Mouse (Mus musculus) 3T3-L1 (cell line): Measurements from ENCODE around the gene Tmem202.
A peak's percentile ranks its signal among the peaks of the same experiment; 100 is the strongest.

ENCODE experiments used
- DNase-seq: peaks from one replicate; pipeline ENCODE4 v3.0.0-alpha.2; 2015; ENCODE audit warnings: low read depth, low spot score

Tmem202 gene

DNA sequence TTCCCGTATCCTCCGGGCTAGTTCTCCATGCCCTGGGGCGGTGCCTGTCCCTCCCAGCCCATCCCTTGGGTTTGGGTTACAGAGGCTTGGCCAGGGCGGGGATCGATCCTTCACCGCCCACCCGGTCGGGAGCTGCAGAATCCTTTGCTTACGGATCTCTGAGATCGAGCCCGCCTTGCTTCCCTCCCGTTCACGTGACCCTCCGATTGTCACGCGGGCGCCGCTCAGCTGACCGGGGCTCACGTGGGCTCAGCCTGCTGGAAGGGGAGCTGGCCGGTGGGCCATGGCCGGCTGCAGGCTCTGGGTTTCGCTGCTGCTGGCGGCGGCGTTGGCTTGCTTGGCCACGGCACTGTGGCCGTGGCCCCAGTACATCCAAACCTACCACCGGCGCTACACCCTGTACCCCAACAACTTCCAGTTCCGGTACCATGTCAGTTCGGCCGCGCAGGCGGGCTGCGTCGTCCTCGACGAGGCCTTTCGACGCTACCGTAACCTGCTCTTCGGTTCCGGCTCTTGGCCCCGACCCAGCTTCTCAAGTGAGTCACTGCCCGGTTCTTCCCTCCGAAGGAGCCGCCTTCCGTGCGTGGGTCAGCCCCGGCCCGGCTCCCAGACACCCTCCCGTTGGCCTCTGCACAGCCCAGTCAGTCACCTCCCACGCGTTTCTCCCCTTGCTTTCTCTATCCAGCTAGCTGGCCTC lies at the start of gene Tmem202, which contains the start of gene Hexa:
Tmem202 (minus strand) TSS at position 407 of the 697 bp plus-strand sequence.
Hexa (plus strand) TSS at position 100 of the 697 bp plus-strand sequence.
- peak; percentile 94 for DNase-seq

DNA sequence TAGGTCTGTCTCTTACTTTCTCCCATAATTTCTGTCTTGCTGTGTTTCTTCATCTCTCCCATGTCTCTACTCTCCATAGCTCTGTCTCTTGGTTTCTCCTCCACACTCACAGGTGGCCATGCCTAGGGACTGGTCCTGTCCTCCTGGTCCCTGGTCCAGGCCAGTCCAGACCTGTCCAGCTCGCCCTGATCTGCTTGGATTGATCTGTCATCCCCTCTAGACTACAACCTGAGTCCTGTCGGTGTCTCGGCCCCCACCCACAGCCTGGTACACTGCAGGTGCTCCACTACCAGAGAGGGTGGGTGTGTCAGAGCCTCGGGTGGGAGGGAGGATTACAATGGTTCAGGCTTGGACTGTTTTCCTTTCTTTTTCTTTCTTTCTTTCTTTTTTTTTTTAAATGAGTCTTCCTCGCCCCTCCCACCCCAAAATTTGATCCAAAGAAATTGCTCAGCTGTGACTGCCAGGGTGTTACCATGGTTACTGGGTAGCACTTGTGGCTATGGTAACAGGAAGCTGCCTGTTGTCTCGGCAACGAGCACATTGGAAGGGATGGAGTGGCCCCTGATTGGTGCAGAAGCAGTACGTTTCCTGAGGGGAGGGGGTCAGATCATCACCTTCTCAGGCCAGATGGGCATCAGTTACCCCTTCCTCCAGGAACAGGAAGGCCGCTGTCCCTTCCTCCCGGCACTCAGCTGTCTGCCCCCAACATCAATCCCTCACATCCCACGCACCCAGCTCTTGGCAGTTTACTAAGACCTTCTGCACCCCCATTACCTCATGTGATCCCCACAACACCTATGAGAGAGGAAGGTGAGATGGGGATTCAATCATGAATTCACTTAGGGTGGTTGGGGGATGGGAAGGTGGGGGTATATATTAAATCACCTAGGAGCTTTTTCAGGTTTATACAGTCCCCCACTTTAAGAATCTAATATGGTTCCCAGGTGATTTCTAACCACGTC lies 49.3 kb upstream of the Tmem202 start:
- no peak for DNase-seq

DNA sequence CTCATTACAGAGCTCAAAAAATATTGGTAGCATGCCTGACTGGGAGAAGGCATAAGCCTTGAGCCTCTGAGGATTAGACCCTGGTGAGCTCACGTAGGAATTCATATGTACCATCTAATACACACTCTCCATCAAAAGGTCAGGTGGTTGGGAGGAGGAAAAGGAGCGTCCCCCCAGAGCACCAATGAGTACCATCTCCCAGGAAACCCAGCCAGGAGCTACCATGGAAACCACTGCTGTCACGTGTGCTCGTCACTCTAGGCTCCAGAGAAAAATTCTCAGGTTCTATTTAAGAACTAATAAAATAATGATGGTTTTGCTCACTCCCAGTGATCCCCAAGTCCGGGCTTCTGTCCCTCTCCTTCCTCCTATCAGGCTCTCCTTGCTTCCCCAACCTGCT lies 48.6 kb upstream of the Tmem202 start:
- no peak for DNase-seq

DNA sequence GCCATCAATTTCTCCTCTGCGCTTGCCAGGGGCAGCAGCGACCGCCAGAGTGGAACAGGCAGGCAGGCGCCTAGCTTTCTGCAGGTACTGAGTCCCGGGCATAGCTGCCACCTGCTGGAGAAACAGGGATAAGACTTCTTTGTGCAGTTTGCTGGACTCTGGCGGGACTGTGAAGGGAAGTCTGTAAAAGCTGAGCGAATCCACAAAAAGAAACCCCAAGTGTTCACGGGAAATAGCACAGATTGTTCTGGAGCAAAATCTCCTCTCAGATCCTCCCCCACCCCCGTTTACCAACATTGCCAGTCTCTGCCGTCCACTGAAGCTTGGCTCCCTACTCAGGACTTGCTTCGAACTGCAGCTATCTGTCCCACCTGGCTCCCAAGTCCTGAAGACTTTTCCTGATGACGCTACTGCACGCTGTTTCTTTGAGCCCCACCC lies 45.2 kb upstream of the Tmem202 start:
- DNase-seq: peak; percentile 82

DNA sequence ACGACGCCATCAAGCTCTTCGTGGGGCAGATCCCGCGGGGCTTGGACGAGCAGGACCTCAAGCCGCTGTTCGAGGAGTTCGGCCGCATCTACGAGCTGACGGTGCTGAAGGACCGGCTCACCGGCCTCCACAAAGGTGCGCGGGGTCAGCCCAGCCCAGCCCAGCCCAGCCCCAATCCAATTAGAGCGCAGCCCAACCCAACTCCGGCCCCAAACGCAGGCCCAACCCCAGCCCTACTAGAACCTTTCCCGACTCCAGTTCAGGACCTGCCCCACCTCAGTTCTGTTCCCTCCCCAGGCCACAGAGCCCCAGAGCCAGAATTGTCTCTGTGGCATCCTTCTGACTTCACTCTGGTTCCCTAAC lies 38.8 kb upstream of the Tmem202 start:
- no peak for DNase-seq

DNA sequence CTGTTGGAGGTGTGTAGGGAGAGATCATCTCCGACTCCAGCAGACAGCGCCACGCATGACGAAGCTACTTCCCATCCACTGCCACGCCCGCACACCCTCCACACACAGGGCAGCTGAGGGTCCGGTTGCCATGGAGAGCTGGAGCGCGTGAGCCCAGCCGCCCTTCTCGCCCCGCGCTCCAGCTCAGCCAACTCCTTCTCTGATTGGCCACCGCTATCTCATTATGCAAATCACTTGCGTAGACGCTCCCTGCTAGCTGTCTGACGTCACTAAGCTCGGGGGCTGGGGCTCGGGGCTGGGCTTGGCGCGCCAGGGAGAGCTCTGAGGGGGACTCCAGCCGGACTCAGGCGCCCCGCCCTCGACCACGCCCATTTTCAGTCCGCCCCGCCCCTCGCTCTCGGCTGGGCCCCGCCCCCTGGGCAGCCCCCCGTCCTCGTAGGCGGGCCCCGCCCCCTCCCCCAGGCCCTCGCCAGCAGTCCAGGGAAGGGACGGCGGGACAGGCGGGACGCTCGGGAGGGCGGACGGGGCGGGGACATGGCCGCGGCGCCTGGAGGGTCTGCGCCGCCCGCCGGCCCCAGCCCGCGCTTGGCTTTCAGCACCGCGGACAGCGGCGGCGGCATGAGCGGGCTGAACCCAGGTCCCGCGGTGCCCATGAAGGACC lies 38.3 kb upstream of the Tmem202 start, which contains the start of gene Celf6:
Celf6 (plus strand) TSS at position 74 of the 661 bp plus-strand sequence.
- DNase-seq: no peak

DNA sequence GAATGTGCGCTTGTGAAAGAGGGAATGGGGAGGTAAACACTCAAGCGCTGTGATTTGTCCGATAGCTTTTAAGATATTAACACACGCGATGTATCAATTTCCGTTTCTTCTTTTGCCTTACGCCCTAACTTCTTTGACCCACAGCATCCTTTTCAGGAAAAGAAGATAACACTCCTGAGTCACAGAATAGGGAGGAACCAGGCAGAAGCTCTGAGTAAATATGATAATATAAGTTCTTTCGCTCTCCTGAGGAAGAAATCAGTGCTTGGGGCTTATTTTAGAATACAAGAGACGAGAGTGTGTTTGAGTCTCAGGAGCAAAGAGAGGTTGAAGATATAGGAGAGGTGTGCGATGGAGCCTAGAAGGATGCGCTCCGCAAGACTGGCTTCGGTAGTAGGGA lies 37.8 kb upstream of the Tmem202 start:
- DNase-seq: no peak

DNA sequence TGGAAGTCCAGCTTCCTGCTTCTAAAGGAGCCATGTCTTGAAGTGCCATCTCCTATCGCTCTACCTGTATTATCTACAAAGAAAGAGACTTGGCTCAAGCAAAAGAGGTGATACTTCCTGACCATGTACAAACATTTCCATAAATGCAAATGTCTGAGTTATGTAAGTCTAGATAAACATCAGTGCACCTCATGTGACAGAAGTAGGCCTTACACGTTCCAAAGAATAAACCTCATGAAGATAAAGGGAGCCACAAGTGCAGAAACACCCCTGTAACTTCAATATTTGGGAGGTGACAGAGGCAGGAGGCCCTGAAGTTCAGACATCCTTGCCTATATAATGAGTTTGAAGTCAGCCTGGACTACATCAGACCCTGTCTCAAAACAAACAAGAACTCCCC lies 32.2 kb upstream of the Tmem202 start:
- no peak for DNase-seq

DNA sequence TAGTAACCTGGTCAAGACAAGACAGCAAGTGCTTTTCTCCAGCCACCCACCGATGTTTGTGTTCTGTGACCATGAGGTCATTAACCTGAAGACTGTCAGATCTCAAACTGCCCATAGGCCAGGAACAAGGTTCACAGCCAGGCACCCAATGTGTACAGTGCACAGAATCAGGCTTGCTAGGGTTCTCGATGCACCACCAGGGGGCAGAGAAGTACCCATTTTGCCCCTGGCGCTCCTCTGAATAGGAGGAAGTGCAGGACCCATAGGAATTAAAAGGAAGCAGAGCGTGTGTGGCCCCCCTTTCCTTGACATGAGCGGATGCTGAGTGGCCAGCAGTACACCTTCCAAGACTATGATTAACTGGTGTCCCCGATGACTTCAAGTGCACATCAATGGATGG lies 27.5 kb upstream of the Tmem202 start:
- peak; percentile 82 for DNase-seq

DNA sequence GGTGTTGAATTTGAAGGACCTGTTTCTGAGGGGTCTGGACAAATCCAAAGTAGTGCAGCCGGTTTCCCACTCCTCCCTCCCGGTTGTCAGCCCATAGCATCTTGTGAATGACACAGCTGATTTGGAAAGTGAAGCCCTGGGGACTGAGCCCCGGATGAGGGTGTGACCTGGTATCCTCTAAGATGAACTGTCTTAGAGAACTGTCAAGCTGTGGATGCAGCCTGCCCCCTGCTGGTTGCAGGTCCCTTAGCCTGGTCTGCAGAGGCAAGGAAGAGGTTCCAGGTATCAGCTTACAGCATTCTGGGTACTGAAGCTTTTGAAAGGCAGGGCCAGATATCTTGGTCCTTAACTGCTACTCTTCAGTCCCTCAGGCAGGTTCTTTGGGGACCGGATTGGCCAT lies 26.0 kb upstream of the Tmem202 start:
- peak; percentile 90 for DNase-seq

DNA sequence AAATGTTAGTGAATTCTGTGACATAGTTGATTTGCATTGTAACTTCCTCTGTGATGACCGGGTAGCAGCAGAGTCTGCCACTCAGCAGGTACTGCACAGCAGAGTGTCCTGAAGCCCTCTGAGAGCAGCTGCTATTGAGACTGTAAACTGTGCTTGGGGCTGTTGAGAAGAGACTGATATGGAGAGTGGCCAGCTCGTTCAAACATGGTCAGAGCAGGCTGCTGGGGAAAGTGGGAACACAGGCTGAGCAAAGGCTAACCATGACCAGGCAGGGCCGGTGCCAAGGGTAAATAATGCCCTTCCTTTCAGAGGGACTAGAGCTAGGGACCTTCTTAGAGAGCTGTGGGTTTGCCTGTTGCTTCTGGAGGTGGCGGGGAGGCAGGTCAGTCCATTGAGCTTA lies 14.1 kb upstream of the Tmem202 start:
- DNase-seq: no peak

DNA sequence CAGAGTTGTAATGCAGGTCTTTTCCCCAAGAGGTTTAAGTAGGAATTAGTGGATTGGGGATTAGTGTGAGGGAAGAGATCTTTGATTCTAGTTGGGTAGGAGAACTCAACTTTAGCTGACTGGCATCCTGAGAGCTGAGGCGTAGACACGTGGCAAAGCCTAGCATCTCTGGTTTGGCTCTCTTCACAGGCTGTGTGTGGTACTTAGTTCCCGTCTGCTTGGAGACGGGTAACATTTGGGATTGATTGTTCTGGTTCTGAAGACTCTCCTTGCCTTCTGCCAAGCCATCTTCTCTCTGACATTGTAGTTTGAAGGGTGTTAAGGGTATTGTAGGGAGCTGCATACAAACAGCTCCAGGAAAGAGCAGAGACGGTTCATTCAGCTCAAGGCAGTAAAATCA lies 13.0 kb upstream of the Tmem202 start:
- DNase-seq: no peak

DNA sequence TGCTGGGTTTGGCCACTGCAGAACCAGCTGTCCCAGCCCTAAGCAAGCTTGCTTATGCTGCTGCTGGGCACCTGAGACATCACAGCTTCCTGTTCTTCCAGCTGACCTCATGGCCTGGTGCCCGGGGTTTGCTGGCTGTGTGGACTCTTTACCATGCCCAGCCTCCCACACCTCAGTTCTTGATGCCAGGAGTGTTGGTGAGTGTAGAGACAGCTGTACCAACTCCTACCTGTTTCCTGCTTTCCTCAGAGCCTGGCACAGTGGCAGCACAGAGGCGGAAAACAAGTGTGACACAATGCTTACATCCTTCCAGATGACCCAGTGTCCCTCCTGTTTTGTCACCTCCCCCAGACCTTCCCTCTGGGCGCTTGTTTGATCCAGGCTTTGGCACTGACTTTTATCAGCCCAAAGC lies 12.0 kb upstream of the Tmem202 start:
- no peak for DNase-seq

DNA sequence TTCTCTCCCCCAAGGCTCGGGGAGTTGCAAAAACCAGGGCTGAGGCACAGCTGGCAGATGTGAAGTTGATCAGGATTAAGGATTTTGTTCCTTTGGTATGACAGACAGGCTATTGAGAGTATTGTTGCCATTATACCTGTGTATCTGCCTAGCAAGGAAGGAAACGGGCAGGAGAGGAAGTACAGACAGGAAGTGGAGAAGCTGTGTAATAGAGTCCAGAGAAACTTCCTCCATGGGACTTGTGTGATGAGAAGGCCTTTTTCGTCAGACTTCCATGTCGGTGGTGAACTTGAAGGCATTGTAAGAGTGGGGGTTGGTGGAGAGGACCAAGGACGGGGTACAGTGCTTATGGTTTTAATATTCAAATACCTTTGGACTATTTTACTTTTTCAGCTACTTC lies 11.4 kb upstream of the Tmem202 start:
- DNase-seq: no peak

DNA sequence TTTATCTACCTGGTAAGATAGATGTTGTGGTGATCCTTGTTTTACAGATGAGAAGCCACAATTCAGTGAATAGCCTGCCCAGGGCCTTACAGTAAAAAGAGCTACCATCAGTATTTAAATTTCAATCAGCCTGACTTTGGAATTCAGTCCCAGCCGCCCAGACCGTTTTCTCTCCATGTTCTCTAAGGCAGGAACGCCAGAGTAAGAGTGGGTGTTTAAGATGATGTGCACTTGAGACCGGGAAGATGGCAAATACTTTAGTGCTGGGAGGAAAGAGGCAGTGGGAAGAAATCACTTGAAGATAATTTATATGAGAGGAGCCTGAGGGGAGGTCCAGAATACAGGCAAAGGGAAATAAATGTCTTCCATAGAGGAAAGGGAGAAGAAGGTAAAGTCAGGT lies 10.4 kb upstream of the Tmem202 start:
- DNase-seq: no peak

DNA sequence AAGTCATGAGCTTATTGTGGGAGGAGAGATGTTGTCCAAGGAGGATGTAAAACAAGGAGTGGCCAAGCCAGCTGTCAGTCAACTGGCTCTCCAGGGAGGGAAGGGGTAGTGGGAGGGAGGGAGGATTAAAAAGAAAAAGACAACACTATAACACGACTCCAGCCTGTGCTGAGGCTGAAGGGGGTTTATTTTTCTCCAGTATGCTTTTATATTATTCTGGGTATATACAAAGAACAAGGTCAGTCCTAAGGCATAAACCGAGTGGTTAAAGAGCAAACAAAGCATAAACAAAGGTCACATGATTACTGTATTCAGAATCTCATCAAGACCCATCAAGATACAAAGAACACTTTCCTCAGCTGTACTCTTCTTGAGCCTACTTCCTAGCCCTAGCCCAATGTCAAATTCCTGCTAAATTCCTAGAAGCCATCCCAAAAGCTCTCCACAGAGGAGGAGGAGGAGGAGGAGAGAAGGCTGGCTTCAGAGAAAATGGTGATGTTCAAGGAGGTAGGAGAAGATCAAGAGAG lies 9.4 kb upstream of the Tmem202 start:
- no peak for DNase-seq

DNA sequence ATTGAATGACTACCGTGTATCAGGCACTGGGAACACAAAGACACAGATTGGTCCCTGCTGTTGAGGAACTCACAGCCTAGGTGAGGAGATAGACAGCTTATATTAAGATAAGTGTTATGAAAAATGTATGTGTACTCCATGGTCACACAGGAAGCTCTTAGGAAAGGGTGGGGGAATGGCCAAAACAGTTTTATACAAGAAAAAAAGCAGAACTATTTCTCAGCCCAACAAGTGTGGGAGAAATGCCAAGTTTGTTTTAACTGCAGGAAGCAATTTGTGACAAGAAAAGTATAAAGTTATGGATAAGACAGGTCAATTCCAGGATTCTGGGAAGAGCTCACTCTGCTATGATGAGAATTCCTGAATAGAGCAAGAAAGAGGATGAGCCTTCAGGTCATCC lies 8.2 kb upstream of the Tmem202 start:
- DNase-seq: no peak

DNA sequence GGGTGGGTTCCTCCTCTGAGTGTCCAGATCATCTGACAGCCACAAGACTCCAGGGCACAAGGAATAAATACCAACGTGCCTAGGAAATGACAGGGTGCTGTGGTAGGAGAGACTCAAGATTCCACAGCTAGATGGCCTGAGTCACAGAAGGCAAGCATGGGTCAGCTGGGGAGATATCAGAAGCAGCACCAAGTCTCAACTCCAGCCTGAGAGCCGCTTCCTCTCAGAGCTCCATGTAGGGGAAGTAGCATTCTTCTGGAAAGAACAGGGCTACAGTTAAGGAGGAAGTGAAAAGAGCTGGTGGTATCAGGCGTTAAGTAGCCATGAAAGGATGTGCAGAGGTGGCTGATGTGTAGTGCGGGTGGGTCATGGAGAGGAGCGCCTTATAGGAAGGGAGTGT lies 5.1 kb upstream of the Tmem202 start:
- peak; percentile 55 for DNase-seq

DNA sequence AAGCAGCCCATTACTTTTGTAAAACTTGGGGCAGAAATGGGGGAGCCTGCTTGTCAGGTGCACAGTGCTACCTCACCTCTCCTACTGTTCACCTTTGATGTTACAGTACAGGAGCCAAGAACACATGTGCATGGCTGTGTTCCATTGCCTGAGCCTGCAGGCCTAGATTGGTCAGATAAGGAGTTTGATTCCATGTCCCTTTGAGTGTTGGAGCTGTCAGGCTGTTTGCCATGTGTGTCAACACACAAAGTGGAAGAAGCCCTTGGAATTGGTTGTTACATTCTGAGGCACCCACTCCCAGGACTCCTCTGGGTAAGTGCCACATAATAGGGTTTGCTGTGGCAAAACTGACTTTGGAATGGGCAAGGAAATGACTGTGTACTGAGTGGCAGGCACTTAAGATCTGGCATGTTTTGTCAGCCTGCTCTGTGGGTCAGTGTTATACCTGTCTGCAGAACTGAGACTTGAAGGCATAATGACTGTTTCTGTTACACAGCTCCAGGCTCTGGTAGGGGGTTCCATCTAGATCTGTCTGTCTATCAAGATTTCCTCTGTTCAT lies 3.2 kb upstream of the Tmem202 start:
- DNase-seq: no peak

DNA sequence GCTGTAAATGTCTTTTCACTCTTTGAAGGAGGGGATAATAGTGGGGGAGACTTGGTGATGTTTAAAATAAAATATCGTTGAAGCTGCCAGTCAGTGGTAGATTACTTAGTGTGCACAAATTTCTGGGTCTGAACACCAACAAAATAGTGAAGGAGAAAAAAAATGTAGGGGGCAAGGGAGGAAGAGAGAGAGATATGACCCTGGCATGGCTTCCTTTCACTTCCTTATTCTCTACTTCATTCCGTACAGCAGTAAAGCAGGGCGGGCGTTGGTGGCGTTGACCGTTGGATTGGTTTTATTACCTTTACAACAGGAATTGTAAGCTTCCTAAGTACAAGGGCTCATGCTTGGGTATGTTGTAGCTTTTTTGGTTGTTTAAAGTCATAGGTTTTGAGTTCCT lies 2.0 kb upstream of the Tmem202 start:
- DNase-seq: no peak

DNA sequence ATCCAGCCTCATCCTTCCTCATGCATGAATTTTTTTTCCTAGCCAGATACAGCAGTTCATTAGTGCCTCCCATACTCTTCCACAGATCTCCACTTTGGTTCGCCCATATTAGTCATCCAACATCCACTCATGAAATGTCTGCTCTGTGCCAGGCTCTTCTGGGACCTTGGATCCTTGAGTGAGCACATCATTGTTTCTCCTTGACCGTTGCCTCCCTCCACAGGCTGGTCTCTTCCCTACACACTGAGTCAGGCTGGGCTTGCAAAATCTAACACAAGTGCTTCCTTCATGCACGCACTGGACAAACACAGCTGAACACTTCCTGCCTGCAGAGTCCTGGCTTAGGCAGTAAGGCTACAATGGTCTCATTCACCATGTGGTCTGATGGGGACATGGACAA lies 2.0 kb downstream of the Tmem202 start:
- DNase-seq: peak; percentile 91

DNA sequence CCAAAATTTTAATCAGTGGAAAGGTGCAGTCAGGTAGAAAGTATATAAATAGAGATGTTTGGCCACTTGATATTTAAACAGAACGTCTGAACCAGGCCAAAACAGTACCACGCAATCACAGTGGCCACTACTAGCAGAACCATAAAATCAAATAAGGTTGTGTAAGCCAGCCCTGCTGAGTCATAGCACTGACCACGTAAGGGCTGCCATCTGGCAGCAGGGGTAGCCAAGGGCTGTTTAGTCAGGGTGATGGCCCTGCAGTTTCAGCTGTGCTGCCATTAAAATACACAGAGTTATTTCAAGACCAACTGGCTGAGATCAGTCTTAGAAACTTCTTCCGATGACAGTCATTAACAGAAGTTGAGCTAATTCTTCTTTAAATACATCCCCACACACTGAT lies 5.8 kb downstream of the Tmem202 start:
- peak; percentile 93 for DNase-seq
